Mouse (Mus musculus) thymus, adult 2 months (tissue): Measurements from ENCODE around the gene Ppp1r27. TPM values are rescaled to one million over a fixed set of nuclear protein-coding genes. Genes with fewer than 3 reads are reported as not detected.

ENCODE experiments used
- DNase-seq: peaks from one replicate; pipeline ENCODE4 v3.0.0; 2021
- H3K27ac ChIP-seq: fragments of 200-500 bp; 2 replicates; pipeline ENCODE4 v1.5.1; 2012; ENCODE audit warnings: low read length, control low read depth; ENCODE audit not compliant: control insufficient read depth, insufficient read depth
- H3K27me3 ChIP-seq: fragments of 200-500 bp; 2 replicates; pipeline ENCODE4 v1.6.1; 2012; ENCODE audit warnings: mild to moderate bottlenecking, low read length, moderate library complexity, mixed read lengths; ENCODE audit not compliant: control insufficient read depth, insufficient read depth
- H3K36me3 ChIP-seq: fragments of 200-500 bp; 2 replicates; pipeline ENCODE4 v1.6.1; 2012; ENCODE audit warnings: mild to moderate bottlenecking, low read length, moderate library complexity; ENCODE audit not compliant: control insufficient read depth, insufficient read depth
- H3K4me1 ChIP-seq: fragments of 200-500 bp; replicated peaks from 2 replicates; pipeline ENCODE4 v1.6.1; 2012; ENCODE audit warnings: low read length; ENCODE audit not compliant: control insufficient read depth, insufficient read depth
- H3K4me3 ChIP-seq: fragments of 200-500 bp; 2 replicates; pipeline ENCODE4 v1.5.1; 2012; ENCODE audit warnings: mild to moderate bottlenecking, low read length, control low read depth, moderate library complexity; ENCODE audit not compliant: control insufficient read depth, insufficient read depth
- CTCF ChIP-seq: fragments of 200-500 bp; IDR thresholded peaks from 2 replicates; pipeline ENCODE4 v1.5.1; 2012; ENCODE audit warnings: mild to moderate bottlenecking, control low read depth, low read length, moderate library complexity, borderline replicate concordance; ENCODE audit not compliant: control insufficient read depth, poor library complexity, insufficient read depth; ENCODE audit errors: extremely low read depth
- POLR2A ChIP-seq: fragments of 200-500 bp; IDR thresholded peaks from 2 replicates; pipeline ENCODE4 v1.6.1; 2012; ENCODE audit warnings: mild to moderate bottlenecking, low read length, control low read depth, moderate library complexity; ENCODE audit not compliant: control insufficient read depth, poor library complexity, insufficient read depth; ENCODE audit errors: extremely low read depth
- WGBS: fragments of 180-500 bp; shearing (Covaris S2); methylation state at CpG from one replicate; pipeline ENCODE4 v1.1.7; 2018; 5-methylcytosine and 5-hydroxymethylcytosine counted together
- polyA plus RNA-seq: library from polyadenylated mRNA; depleted of rRNA; stranded (reverse); fragments of >200 nt; gene quantifications from 2 replicates; pipeline ENCODE4 v1.2.3, GENCODE M21; 2012

The Ppp1r27 gene
- polyA plus RNA-seq, 1 experiment: 6.4 TPM

DNA sequence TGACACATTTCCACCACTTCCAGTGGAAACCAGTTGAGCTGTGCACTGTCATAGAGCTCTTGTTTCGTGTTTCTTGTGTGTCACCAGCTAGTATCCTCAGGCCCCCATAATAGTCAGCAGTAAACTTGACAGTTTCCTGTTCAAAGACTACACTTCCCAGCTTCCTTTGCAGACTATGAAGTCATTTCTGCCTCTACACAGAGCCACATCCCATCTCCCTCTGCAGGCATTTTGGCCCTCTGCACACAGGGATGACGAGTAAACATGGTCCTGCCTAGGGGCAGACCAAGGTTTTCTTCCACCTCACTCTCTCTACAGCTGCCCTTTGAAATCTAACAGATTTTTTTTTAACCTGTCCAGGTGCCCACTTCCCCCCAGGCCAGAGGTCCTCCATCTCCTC, 3.5 kb downstream of the Ppp1r27 start:
- WGBS: 49% methylated on average over 2 of the region's 2 CpGs
- H3K27me3 ChIP-seq: no peaks in the 10 kb centered on the region
- H3K36me3 ChIP-seq: peaks cover 16% of the 10 kb centered on the region
- TF ChIP-seq CTCF (no peak), POLR2A (no peak)
- H3K27ac ChIP-seq: no peak overlapping the region
- peak; percentile 23 for DNase-seq
- H3K4me1 ChIP-seq: peaks cover 24% of the 10 kb centered on the region
- no peak overlapping the region for H3K4me3 ChIP-seq

DNA sequence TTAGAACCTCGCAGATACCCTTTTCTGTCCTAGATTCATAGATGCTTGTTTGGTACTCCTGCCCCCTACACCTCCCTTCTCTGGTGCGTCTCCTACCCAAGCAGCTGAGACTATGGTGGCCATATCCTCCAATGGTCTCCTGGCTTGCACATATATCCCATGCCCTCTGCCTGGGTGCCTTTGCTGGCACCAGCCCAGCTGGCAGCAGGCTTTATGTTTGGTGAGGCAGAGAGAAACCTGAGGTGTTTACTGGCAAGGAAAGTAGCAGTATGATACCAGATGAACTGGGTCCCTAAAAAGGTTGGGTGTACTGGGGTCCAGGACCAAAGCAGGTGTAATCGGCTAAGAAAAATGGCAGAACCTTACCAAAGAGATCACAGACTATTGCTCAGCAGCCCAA, 5.0 kb downstream of the Ppp1r27 start:
- no peak for TF ChIP-seq CTCF
- no peak for TF ChIP-seq POLR2A
- 99% methylated on average over 3 of the region's 3 CpGs for WGBS
- peaks cover 24% of the 10 kb centered on the region for H3K4me1 ChIP-seq
- H3K27me3 ChIP-seq: no peaks in the 10 kb centered on the region
- DNase-seq: no peak
- no peak overlapping the region for H3K27ac ChIP-seq
- H3K36me3 ChIP-seq: peaks cover 16% of the 10 kb centered on the region
- no peak overlapping the region for H3K4me3 ChIP-seq

DNA sequence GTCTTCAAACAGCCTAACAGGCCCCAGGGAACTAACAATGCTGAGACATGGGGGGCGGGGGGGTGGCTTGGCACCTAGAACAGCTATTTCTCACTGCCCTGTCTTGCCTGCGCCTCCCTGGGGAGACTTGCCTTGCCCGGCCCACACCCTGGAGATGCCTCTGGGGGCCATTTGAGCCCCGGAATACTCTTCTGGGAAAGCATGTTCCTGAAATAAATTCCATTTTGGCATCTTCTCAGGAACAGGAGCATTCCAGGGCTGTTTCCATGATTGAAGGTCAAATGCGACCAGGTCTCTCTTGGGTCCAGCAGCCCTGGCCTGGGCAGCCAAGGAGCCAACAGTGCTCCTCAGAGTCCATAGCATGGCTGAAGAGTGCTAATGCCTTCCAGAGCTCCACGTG, 8.6 kb downstream of the Ppp1r27 start:
- WGBS: 99% methylated on average over 6 of the region's 6 CpGs
- no peak overlapping the region for H3K4me3 ChIP-seq

DNA sequence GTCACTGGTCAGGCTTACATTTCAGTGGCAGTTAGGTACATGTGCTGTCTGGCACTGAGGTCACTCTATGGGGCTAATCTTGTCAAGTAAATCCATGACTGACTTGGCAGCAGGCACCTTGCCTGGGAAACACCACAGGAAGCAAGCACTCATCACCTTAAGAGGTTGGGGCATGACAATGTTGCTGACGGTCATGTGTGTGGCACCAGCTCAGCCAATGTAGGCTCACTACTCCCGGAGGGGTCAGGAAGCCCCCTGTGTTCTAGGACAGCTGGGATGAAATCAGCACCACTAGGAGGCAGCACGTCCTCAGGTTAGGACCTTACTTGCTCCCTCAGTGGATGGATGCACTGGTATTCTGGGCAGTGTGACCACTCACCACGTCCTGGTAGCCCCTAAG, 9.0 kb downstream of the Ppp1r27 start:
- DNase-seq: peak; percentile 19
- Histone ChIP-seq H3K27ac (no peak overlapping the region), H3K36me3 (peaks cover 16% of the 10 kb centered on the region), H3K4me3 (no peak overlapping the region), H3K27me3 (no peaks in the 10 kb centered on the region), H3K4me1 (peaks cover 7% of the 10 kb centered on the region)
- WGBS: 91% methylated on average over 4 of the region's 4 CpGs
- TF ChIP-seq CTCF (0 out of 2 replicates have a peak, but pooled peaks have one; percentile 11), POLR2A (no peak)

More for the DNA sequence above, 8.6 kb downstream of the Ppp1r27 start:
- DNase-seq: no peak
- Histone ChIP-seq H3K27ac (no peak overlapping the region), H3K36me3 (peaks cover 16% of the 10 kb centered on the region), H3K27me3 (no peaks in the 10 kb centered on the region), H3K4me1 (peaks cover 9% of the 10 kb centered on the region)
- no peak for TF ChIP-seq CTCF
- TF ChIP-seq POLR2A: no peak

DNA sequence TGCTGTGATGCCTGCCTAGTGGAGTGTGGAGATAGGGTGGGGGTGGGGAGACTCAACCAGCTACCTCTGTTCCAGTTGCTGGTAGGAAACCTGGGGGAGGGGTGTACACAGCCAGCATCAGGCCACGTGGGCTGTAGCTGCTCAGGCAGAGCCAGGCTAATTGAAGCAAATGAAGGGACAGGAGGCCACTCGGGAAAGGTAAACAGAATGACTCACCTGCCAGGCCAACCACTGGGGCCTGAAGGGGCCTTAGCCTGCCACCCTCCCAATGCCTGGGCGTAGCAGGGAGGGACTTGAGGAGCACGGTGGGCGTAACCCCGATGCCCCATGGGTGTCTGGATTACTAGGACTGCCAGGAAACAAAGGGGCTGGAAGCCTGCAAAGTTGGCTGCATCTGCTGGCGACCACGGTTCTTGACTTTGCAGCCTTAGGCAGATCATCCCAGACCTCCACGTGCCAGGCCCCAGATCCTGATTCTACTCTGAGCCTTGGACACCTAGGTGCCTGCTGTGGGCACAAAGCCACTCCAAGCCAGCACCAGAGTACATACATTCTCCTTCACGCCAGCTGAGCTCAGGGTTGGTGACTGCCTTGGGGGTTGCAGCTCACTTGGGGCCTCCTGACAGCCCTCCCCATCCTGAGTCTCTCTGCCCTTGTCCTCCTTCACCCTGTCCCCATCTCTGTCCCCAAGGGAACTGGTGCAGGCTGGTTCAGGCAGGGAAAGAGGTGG, 11.5 kb downstream of the Ppp1r27 start:
- peaks cover 14% of the 10 kb centered on the region for H3K36me3 ChIP-seq
- TF ChIP-seq POLR2A (no peak), CTCF (no peak)
- no peaks in the 10 kb centered on the region for H3K27me3 ChIP-seq
- WGBS: 64% methylated on average over 10 of the region's 10 CpGs
- peaks cover 7% of the 10 kb centered on the region for H3K4me1 ChIP-seq
- no peak overlapping the region for H3K27ac ChIP-seq
- no peak overlapping the region for H3K4me3 ChIP-seq
- no peak for DNase-seq

DNA sequence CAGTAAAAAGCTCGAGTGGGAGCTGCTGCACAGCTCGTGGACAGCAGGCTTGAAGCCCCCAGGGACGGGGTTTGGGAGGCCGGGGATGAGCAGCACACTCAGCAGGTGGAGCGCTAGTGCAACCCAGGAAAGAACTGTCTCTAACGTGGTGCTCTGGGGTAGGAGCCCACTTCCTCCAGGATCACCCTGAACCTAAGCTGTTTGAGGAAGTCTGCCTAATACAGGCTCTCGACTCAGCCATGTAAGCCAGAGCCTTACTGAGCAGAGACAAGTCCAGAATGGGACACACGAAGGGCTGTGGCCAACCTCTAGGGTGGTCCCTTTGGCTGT, 12.0 kb downstream of the Ppp1r27 start:
- peaks cover 9% of the 10 kb centered on the region; the same call in 1 of the 2 replicates for H3K36me3 ChIP-seq
- WGBS: 15% methylated on average over 8 of the region's 8 CpGs
- H3K4me3 ChIP-seq: no peak overlapping the region
- peaks cover 7% of the 10 kb centered on the region for H3K4me1 ChIP-seq
- no peak for DNase-seq
- TF ChIP-seq POLR2A: no peak
- TF ChIP-seq CTCF: no peak
- no peak overlapping the region for H3K27ac ChIP-seq
- no peaks in the 10 kb centered on the region for H3K27me3 ChIP-seq
